Mouse (Mus musculus) myocyte (in vitro differentiated cells): ENCODE data around the gene Plcb2. TPM values are rescaled to one million over a fixed set of nuclear protein-coding genes. Genes with fewer than 3 reads are reported as not detected.
A peak's percentile ranks its signal among the peaks of the same experiment; 100 is the strongest.

ENCODE experiments used
- H3K27me3 ChIP-seq: one replicate; pipeline ENCODE4 v1.6.1; 2011; ENCODE audit not compliant: control insufficient read depth, insufficient read depth, insufficient read length
- H3K36me3 ChIP-seq: one replicate; pipeline ENCODE4 v1.6.1; 2011; ENCODE audit not compliant: control insufficient read depth, insufficient read depth
- H3K4me2 ChIP-seq: one replicate; pipeline ENCODE4 v1.6.1; 2011; ENCODE audit warnings: low read depth, control low read depth
- H3K4me3 ChIP-seq: one replicate; pipeline ENCODE4 v1.5.1; 2011; ENCODE audit warnings: mild to moderate bottlenecking, control low read depth, moderate library complexity
- H3K79me2 ChIP-seq: one replicate; pipeline ENCODE4 v1.6.1; 2011; ENCODE audit not compliant: control insufficient read depth, insufficient read depth
- H3ac ChIP-seq: one replicate; pipeline ENCODE4 v1.6.1; 2011; ENCODE audit not compliant: control insufficient read depth, insufficient read length
- CEBPB ChIP-seq: IDR thresholded peaks from 2 replicates; pipeline ENCODE4 v1.6.1; 2011; ENCODE audit warnings: mild to moderate bottlenecking, moderate library complexity; ENCODE audit not compliant: poor library complexity, insufficient read depth, severe bottlenecking
- E2F4 ChIP-seq: IDR thresholded peaks from one replicate; pipeline ENCODE4 v1.6.1; 2011; ENCODE audit warnings: mild to moderate bottlenecking, control low read depth, moderate library complexity; ENCODE audit not compliant: insufficient read depth
- MAX ChIP-seq: IDR thresholded peaks from one replicate; pipeline ENCODE4 v1.6.1; 2011; ENCODE audit warnings: low read depth, mild to moderate bottlenecking, control low read depth
- MYOD1 ChIP-seq, 3 experiments: IDR thresholded peaks; one replicate each; pipeline ENCODE4 v1.6.1; 2011; ENCODE audit warnings: control low read depth in 2 of 3, low read depth in 2 of 3, mild to moderate bottlenecking in 2 of 3, moderate library complexity in 1 of 3; ENCODE audit not compliant: insufficient read length in 2 of 3, control insufficient read depth in 1 of 3
- MYOG ChIP-seq, 3 experiments: IDR thresholded peaks; one replicate each; pipeline ENCODE4 v1.6.1; 2011; ENCODE audit warnings: control low read depth in 2 of 3, low read depth in 2 of 3, mild to moderate bottlenecking in 2 of 3; ENCODE audit not compliant: insufficient read length in 2 of 3, control insufficient read depth in 1 of 3, insufficient read depth in 1 of 3
- POLR2A ChIP-seq: IDR thresholded peaks from one replicate; pipeline ENCODE4 v1.6.1; 2011; ENCODE audit warnings: low read depth, mild to moderate bottlenecking, control low read depth, moderate library complexity; ENCODE audit not compliant: insufficient read length
- POLR2AphosphoS2 ChIP-seq: IDR thresholded peaks from one replicate; pipeline ENCODE4 v1.6.1; 2011; ENCODE audit warnings: low read depth, control low read depth; ENCODE audit not compliant: insufficient read length
- REST ChIP-seq: IDR thresholded peaks from one replicate; pipeline ENCODE4 v1.6.1; 2011; ENCODE audit warnings: mild to moderate bottlenecking, control low read depth, moderate library complexity; ENCODE audit not compliant: insufficient read depth, insufficient read length
- SRF ChIP-seq: IDR thresholded peaks from one replicate; pipeline ENCODE4 v1.6.1; 2011; ENCODE audit warnings: low read depth; ENCODE audit not compliant: control insufficient read depth, insufficient read length
- TCF12 ChIP-seq: IDR thresholded peaks from one replicate; pipeline ENCODE4 v1.6.1; 2011; ENCODE audit warnings: mild to moderate bottlenecking, control low read depth; ENCODE audit not compliant: poor library complexity, insufficient read depth, severe bottlenecking
- TCF3 ChIP-seq: IDR thresholded peaks from one replicate; pipeline ENCODE4 v1.6.1; 2011; ENCODE audit warnings: low read depth, control low read depth; ENCODE audit not compliant: insufficient read length
- USF1 ChIP-seq: IDR thresholded peaks from one replicate; pipeline ENCODE4 v1.6.1; 2011; ENCODE audit warnings: low read depth, mild to moderate bottlenecking, control low read depth, moderate library complexity
- polyA plus RNA-seq: library from polyadenylated mRNA; unstranded; fragments of >200 nt; fragmentation: generic; extraction: Trizol; gene quantifications from one replicate; pipeline ENCODE4 v1.2.1, GENCODE M21; 2012; ENCODE audit warnings: missing spikeins

Plcb2 gene
- polyA plus RNA-seq, 1 experiment, result not detected

DNA sequence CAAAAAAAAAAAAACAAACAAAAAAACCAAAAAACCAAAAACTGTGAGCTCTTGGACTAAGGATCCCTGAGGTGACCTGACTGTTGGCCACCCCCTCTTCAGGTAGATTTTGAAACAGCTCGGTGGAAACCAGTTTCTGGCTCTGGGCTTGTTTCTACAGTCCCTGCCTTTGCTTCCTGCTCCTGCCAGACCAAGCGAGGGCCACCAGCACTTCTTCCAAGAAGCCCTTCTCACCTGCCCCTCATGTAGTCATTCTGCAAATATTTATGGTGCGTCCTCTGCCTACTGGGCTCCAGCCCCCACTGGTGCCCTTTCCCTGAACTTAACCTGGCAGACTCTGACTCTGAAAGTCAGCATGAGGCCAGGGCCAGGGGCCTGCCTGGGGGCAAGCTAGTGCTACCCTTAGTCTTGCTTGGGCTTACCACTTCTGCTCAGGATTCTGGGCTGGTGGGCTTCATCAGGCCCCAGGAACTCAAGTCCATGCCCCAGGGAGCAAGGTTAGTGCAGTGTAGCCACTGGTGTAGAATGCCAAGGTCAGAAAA is 63.2 kb downstream of the Plcb2 start:
- no peak for TF ChIP-seq E2F4
- Histone ChIP-seq H3K79me2 (no peaks in the 10 kb centered on the region), H3ac (no peak overlapping the region), H3K4me2 (no peak overlapping the region), H3K27me3 (no peaks in the 10 kb centered on the region), H3K4me3 (no peak overlapping the region), H3K36me3 (no peaks in the 10 kb centered on the region)

DNA sequence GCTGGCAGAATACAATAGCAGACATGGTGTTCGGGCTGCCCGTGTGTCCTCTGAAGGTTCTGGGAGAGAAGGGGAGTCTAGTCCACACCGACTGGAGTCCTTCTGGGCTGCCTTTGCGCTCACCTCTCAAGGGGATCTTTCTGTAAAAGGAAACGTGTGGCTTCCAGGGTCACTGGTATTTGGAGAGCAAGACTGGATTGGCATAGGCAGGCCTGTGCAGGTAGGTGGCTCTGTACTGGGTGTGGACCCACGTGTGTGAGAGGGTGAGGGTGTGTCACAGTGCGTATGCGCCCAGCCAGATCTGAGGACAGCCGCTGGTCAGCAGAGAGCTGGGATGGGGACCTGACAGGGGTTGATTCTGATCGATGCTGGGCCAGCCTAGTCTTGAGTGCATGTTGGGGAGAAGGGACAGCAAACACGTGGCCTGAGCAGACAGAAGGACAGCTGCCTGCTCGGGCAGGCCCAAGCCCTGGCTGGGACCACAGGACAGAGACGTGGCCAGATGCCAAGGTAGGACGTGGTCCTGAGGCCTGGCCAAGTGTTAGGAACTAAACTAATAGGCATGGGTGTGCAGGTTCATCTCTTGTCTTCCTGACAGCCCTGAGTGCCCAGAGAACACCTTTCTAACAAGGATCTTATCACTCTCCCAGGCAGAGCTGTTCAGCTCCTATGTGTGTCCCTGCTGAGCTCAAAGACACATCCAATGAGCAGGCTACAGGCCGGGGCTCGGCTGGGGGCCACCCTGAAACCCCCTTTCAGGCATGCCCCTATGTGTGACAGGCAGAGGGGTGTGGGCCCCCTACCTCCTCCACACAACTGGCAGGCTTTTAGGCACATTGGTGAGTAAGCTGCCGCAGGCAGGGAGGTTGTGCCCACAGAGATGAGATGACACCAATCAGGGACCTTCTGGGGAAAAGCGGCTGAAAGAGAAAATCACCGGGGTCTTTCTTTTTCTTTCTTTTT is 64.2 kb downstream of the Plcb2 start:
- no peaks in the 10 kb centered on the region for H3K36me3 ChIP-seq
- H3K79me2 ChIP-seq, result no peaks in the 10 kb centered on the region
- H3K27me3 ChIP-seq, result no peaks in the 10 kb centered on the region
- H3K4me3 ChIP-seq, result no peak overlapping the region
- TF ChIP-seq USF1, result no peak
- no peak for TF ChIP-seq MAX
- peak in 2 of 3 experiments; percentile 42 to 43 for TF ChIP-seq MYOD1 (IDR thresholded peaks at IDR 0.05; ENCODE audit: control insufficient read depth in 1 of 3, insufficient read length in 2 of 3, low read depth in 2 of 3)
- no peak for TF ChIP-seq E2F4
- TF ChIP-seq MYOG (IDR thresholded peaks at IDR 0.05; ENCODE audit: control insufficient read depth in 1 of 3, insufficient read depth in 1 of 3, insufficient read length in 2 of 3, low read depth in 2 of 3), result peak in 2 of 3 experiments; percentile 51 to 73
- TF ChIP-seq POLR2AphosphoS2, result no peak
- no peak overlapping the region for H3ac ChIP-seq
- H3K4me2 ChIP-seq, result peak overlapping the region; percentile 56

DNA sequence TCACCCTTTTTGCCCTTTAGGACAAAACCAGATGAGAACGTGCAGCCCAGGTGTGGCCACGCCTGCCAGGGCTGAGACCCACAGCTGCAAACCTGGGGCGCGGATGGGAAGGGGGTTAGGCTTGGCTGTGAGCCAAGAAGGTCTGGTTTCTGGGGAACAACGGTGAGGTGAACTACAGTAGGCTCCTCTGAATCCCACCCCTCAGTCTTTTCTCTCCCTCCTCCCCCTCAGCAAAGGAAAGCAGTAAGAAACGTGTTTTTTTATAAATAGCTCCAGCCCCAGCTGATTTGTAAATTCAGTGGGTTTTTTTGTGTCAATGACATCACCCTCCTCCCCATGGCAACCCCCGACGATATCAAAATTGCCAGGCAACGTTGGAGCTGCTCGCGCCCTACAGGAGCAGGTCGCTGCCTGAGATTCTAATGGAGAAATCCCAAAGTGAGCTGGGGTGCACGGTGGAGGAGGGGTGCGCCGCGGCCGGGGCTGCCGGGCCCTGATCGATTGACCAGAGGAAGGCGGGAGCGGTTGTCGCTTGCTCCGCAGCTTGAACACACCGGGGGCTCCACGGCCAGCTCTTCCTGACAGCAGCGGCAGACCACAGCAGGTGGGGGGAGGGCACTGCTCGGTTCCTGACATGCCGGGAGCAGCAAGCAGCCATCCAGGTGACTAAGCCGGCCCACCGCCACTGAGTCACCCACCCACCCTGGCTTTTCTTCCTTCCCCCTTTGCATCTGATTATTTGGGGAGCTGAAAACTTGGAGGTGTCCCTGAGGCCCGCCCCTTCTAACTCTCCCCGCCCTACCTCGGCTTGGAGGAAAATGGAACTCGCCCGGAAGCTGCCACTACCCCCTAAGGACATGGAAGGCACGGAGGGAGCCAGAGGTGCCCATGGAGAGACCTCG is 65.1 kb downstream of the Plcb2 start, which contains the start of gene Pak6:
Pak6 (plus strand) TSS at position 402 of the 902 bp plus-strand sequence.
- no peak for TF ChIP-seq E2F4
- no peak for TF ChIP-seq USF1
- no peak for TF ChIP-seq TCF3
- no peak for TF ChIP-seq TCF12
- TF ChIP-seq MAX, result no peak
- TF ChIP-seq MYOD1 (IDR thresholded peaks at IDR 0.05; ENCODE audit: control insufficient read depth in 1 of 3, insufficient read length in 2 of 3, low read depth in 2 of 3), result no peak
- no peak for TF ChIP-seq CEBPB
- TF ChIP-seq POLR2AphosphoS2, result no peak
- no peak for TF ChIP-seq REST
- no peak for TF ChIP-seq POLR2A
- TF ChIP-seq SRF, result no peak
- no peak for TF ChIP-seq MYOG (IDR thresholded peaks at IDR 0.05; ENCODE audit: control insufficient read depth in 1 of 3, insufficient read depth in 1 of 3, insufficient read length in 2 of 3, low read depth in 2 of 3)
- Histone ChIP-seq H3K36me3 (no peaks in the 10 kb centered on the region), H3K4me3 (no peak within 1 kb of the TSS), H3ac (no peak within 1 kb of the TSS), H3K4me2 (peak within 1 kb of the TSS; percentile 56), H3K27me3 (no peaks in the 10 kb centered on the region), H3K79me2 (no peaks in the 10 kb centered on the region)

DNA sequence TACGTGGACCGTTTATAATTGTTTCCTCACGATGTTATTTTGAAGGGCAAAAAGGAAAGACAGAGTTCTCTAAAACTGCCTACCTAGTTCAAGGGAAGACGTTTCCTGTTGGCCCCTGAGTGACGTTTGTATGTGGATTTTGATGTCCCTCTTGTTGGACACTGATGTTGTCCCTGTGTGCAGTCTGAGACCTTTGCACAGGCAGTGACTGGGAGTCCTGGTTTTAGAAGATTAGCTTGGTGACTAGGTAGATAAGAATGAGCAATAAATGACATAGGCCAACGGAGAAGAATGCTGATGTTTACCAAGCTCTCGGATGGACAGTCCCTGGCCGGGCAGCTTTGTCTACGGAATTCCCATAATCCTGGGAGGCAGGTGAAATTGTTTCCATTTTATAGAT is 66.3 kb downstream of the Plcb2 start:
- TF ChIP-seq POLR2A, result no peak
- no peak for TF ChIP-seq USF1
- no peak for TF ChIP-seq MYOD1 (IDR thresholded peaks at IDR 0.05; ENCODE audit: control insufficient read depth in 1 of 3, insufficient read length in 2 of 3, low read depth in 2 of 3)
- no peak for TF ChIP-seq SRF
- no peaks in the 10 kb centered on the region for H3K27me3 ChIP-seq
- no peak overlapping the region for H3K4me3 ChIP-seq
- no peak overlapping the region for H3K4me2 ChIP-seq
- no peaks in the 10 kb centered on the region for H3K79me2 ChIP-seq
- H3ac ChIP-seq, result no peak overlapping the region
- no peaks in the 10 kb centered on the region for H3K36me3 ChIP-seq

DNA sequence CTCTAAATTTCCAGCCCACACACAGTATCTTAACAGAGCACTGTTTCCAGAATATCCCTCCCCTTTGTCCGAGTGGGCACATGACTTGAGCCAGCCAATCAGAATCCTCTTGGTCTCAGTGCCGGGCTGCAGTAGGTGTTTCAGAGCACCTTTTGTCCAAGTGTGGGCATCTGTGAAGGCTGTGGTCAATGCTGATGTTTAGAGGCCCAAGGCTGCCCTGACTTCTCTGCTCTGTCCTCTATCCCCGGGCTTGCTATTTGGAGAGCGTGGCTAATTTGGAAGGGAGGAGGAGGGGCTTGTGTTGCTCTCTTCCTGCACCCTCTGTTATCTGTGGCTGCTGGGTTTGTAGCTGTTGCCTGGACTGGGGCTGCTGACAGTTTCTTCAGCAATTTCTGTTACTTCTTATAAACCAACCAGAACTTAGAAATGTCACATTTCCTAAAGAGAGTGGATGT is 68.2 kb downstream of the Plcb2 start:
- H3K36me3 ChIP-seq, result no peaks in the 10 kb centered on the region
- H3K79me2 ChIP-seq, result no peaks in the 10 kb centered on the region
- H3K4me2 ChIP-seq, result peak overlapping the region; percentile 71
- peak; percentile 99 for TF ChIP-seq USF1
- no peak for TF ChIP-seq CEBPB
- TF ChIP-seq TCF3, result no peak
- no peak overlapping the region for H3K4me3 ChIP-seq
- H3ac ChIP-seq, result no peak overlapping the region
- H3K27me3 ChIP-seq, result no peaks in the 10 kb centered on the region
